Mouse (Mus musculus): ENCODE measurements at regions not wholly inside any gene's neighbourhood (a gene's known extent, or its start where the extent isn't known, plus 50 kb on each side); places are given as distances from the start of the nearest gene placed in this dataset.
"Not testable (repeated sequence)": the region's sequence is repeated elsewhere in the genome, so short reads cannot be mapped to it uniquely, and the experiment has no call there.

DNA sequence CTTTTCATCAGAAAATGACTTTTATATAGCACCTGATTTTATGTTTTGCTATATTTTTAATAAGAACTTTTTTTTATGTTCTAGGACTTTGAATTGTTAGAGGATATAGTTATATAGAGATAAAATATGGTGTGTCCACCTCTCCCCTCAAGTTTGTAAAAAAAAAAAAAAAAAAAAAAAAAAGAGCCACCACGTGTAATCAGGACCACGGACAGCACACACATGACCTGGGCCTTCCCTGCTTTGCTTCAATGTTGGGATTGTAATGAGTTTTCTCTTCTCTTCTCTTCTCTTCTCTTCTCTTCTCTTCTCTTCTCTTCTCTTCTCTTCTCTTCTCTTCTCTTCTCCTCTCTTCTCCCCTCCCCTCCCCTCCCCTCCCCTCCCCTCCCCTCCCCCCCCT lies 78.5 kb downstream of the 1700010I14Rik start:
- DNase-seq (ENCODE audit: low spot score) = not testable (repeated sequence)

- DNase-seq (ENCODE audit: low spot score) = no peak
Measured at GRCm38 (mm10) chr17:9068859-9069602, 80.9 kb downstream of the 1700010I14Rik start.

DNA sequence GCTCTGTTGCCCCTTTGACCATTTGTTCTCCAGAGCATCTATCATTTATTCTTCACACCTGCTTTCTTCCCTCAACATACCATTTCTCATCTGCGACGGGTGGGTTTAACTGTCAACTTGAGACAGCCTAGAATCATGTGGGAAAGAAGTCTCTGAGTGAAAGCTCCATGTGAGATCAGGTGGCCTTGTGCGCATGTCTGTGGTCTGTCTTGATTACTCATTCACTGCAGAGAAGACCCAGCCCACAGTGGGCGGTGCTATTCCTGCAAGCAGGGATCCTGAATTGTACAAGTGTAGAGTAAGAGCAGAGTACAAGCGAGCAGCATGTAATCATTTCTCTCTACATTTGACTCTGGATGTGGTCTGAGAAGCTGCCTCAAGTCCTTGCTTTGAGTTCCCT lies 95.5 kb downstream of the 1700010I14Rik start:
- DNase-seq (ENCODE audit: low spot score) = no peak

- DNase-seq (ENCODE audit: low spot score) = no peak
Measured at GRCm38 (mm10) chr17:9127866-9128265, 139.7 kb downstream of the 1700010I14Rik start.

- no peak for DNase-seq (ENCODE audit: low spot score)
Measured at GRCm38 (mm10) chr17:9145605-9146223, 157.6 kb downstream of the 1700010I14Rik start.

GRCm38 (mm10) chr17:9150654-9151053 lies 162.5 kb downstream of the 1700010I14Rik start:
- DNase-seq (ENCODE audit: low spot score) = no peak

GRCm38 (mm10) chr17:9162148-9162547 lies 174.0 kb downstream of the 1700010I14Rik start:
- DNase-seq (ENCODE audit: low spot score) = no peak

- no peak for DNase-seq (ENCODE audit: low spot score)
Measured at GRCm38 (mm10) chr17:9162676-9163075, 174.5 kb downstream of the 1700010I14Rik start.

GRCm38 (mm10) chr17:9163285-9163684 lies 175.2 kb downstream of the 1700010I14Rik start:
- no peak for DNase-seq (ENCODE audit: low spot score)

- DNase-seq (ENCODE audit: low spot score) = no peak
Measured at GRCm38 (mm10) chr17:9164501-9164900, 176.4 kb downstream of the 1700010I14Rik start.

DNA sequence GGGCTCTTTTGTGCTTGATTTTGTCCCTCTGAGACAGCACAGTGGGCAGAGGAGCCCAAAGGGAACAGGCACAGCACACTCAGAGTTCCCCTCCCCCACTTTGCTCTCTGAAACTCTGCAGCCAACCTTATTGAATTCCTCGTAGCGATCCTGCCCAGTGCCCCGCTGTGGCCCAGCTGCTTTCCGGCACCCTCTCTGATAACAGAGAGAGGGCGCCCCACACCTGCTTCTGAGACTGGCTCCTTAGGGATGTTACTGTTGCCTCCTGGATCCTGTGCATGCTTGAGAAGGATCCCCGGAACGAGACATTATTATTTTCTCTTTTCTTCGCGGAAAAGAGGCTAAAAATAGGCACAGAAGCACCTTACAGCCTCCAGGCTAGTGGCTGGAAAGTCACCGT lies 179.0 kb downstream of the 1700010I14Rik start:
- DNase-seq (ENCODE audit: low spot score) = peak; percentile 70

GRCm38 (mm10) chr17:9167571-9168201 lies 179.6 kb downstream of the 1700010I14Rik start:
- peak; percentile 12 for DNase-seq (ENCODE audit: low spot score)

GRCm38 (mm10) chr17:9168411-9168810 lies 180.3 kb downstream of the 1700010I14Rik start:
- peak; percentile 79 for DNase-seq (ENCODE audit: low spot score)

GRCm38 (mm10) chr17:9169371-9169770 lies 181.2 kb downstream of the 1700010I14Rik start:
- peak; percentile 85 for DNase-seq (ENCODE audit: low spot score)

DNA sequence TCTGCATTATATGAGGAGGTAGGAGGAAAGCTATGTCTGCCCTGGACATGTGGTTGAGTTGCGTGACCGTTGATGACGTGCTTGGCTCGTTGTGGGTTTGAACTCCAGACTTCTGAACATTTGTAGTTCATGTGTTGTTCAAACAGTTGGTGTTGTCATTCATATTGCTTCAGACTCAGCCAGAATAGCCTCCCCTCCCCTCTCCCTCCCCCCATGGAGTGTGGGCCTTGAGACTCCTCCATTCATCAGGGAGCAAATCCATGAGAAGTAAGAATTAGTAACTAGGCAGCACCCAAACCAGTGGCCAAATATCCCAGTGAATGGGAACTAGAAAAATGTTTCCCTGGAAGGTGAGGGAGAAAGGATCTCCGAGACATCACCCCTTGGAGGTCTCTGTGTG lies 209.0 kb downstream of the 1700010I14Rik start:
- no peak for DNase-seq (ENCODE audit: low spot score)

- DNase-seq (ENCODE audit: low spot score) = no peak
Measured at GRCm38 (mm10) chr17:9200386-9200785, 212.3 kb downstream of the 1700010I14Rik start.

DNA sequence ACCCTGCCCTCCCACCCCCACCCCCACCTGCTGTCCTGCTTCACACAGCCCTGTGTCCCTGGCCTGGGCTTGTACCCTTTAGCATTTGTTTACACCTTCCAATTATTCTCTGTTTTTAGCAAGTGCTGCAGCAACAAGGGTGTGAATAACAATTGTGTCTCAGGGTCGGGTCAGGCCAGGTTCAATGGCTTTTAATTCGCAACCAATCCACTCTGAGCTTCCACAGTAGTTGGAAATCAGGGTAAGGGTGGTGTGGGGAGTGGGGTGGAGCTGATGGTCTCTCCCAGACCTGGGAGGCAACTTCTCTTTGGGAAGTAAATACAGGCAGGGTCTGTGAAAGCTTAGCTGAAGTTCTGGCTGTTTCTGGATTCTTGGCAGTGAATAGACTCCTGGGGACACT lies 214.4 kb downstream of the 1700010I14Rik start:
- DNase-seq (ENCODE audit: low spot score) = no peak

GRCm38 (mm10) chr17:9210626-9211025 lies 211.2 kb upstream of the Gm17728 start:
- DNase-seq (ENCODE audit: low spot score) = no peak

DNA sequence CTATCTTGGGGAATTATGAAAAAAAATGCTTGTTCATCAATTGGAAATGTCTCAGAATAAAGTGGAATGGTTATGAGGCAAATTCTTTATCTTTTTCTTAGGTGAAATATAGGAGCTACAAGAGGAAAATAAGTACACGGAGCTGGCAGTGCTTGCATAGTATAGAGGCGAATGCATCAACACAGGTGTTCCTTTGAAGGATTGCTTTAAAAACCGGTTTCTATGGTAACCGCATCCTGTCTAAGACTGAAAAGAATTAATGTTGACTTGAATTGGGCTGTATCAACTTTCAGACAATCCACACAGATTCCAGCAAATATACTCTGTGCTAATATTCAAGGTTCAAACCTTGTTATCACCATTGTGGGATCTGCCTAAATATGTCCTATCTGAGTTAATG lies 198.8 kb upstream of the Gm17728 start:
- no peak for DNase-seq (ENCODE audit: low spot score)

GRCm38 (mm10) chr17:9227872-9228575 lies 193.8 kb upstream of the Gm17728 start:
- DNase-seq (ENCODE audit: low spot score) = no peak

DNA sequence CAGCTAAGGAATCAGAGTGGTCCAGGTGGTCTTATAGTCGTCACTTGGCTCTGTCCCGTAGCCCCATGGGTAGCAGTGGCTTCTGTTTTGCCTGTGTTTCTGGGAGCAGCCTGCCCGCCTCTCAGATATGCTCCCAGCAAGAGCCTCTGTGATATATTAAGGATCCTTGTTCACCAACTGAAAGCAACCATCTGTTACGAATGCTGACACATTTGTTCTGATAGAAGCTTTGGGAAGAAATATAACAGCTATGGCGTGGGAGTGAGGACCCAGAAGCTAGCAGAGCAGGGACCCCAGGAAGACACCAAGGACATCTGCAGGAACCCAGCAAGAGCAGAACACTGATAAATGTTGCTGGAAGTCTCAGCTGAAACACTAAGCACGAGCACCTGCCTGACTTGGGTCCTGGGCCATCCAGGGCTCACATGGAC lies 186.7 kb upstream of the Gm17728 start:
- peak; percentile 71 for DNase-seq (ENCODE audit: low spot score)

DNA sequence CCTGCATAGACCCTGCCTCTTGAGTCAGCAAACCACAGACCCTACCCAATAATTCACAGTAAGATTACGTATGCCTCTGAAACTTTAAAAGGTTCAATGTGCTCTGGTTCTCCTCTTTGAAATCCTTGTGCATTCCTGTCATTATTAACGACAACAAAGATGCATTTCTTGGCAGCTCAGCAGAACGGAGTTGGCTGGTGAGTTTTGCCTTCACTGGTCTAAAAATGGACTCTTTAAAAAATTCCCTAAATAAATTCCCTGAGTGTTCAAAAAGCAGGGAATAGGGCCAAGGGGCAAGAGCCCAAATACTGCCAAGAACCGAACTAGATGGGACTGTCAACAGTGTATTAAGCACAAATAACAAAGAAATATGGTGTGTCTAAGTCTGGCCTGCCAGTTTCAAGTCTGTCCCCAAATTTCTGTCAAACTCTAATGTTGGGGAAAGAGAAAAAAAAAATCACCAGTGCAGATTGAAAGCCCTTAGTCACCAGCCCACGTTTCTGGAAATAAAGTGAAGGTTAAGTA lies 163.2 kb upstream of the Gm17728 start:
- peak; percentile 24 for DNase-seq (ENCODE audit: low spot score)
